Mouse (Mus musculus) bone marrow, adult 2 months (tissue): ENCODE results near the gene Ercc6l2.

ENCODE experiments used
- CTCF ChIP-seq: fragments of 200-500 bp; IDR thresholded peaks from 2 replicates; pipeline ENCODE4 v1.5.1; 2011; ENCODE audit warnings: low read length, control low read depth; ENCODE audit not compliant: control insufficient read depth, insufficient read depth
- POLR2A ChIP-seq: fragments of 200-500 bp; IDR thresholded peaks from 2 replicates; pipeline ENCODE4 v1.6.1; 2011; ENCODE audit warnings: low read depth, mild to moderate bottlenecking, control low read depth, low read length, borderline replicate concordance; ENCODE audit not compliant: control insufficient read depth

- TF ChIP-seq CTCF (no peak), POLR2A (no peak)
These were observed 92.4 kb downstream of the Ercc6l2 start for GRCm38 (mm10) chr13:63907437-63907836.
